ENCODE assay signal across 8 mouse cellular contexts in genomic region chr7:27688815-27689612, GRCm38 (mm10). TPM values are rescaled to one million over a fixed set of nuclear protein-coding genes. Genes with fewer than 3 reads are reported as not detected.
A peak's percentile ranks its signal among the peaks of the same experiment; 100 is the strongest.
DNase-seq lines count a peak whose midpoint lies in the region; ATAC-seq and TF ChIP-seq lines count a peak whose summit lies in the region.

Gene Zfp607b (plus strand): TSS chr7:27689340.

- ATAC-seq in forebrain, embryonic 11.5 days (replicated peaks; ENCODE audit: low FRiP score) = peak; percentile 96
- peak; percentile 97 for ATAC-seq in heart, embryonic 16.5 days (replicated peaks; ENCODE audit: extremely low read depth, insufficient read depth, low FRiP score)
- peak; percentile 99 for ATAC-seq in liver, embryonic 15.5 days (ENCODE audit: insufficient read depth)
- ATAC-seq in neural tube, embryonic 12.5 days (ENCODE audit: low FRiP score, low read depth) = peak; percentile 98

- H3K4me1 ChIP-seq in CH12.LX (ENCODE audit: control insufficient read depth in 1 of 2, insufficient read depth in 2 of 2) = peaks cover 10 to 21% of the 10 kb centered on the region in 2 experiments
- 0 out of 2 replicates have a peak, but pooled peaks cover 2% of the 10 kb centered on the region for H3K4me1 ChIP-seq in forebrain, embryonic 11.5 days (replicated peaks; ENCODE audit: control insufficient read depth, insufficient read depth, low read length)
- H3K4me1 ChIP-seq in heart, embryonic 16.5 days (ENCODE audit: control insufficient read depth, insufficient read depth, low read length) = peaks cover 4% of the 10 kb centered on the region
- peaks cover 19% of the 10 kb centered on the region for H3K4me1 ChIP-seq in liver, embryonic 15.5 days (replicated peaks)
- peaks cover 14% of the 10 kb centered on the region for H3K4me1 ChIP-seq in neural tube, embryonic 12.5 days

- DNase-seq in CH12.LX (ENCODE audit: extremely low read depth) = peak; percentile 98
- peak; percentile 94 for DNase-seq in c-Kit-positive CD71-positive TER-119-negative erythroid progenitor cells, embryonic 14.5 days (ENCODE audit: low read depth)
- peak; percentile 92 for DNase-seq in forebrain, embryonic 11.5 days (ENCODE audit: low spot score)
- peak; percentile 92 to 98 for DNase-seq in kidney, postnatal 36 days
- peak; percentile 99 for DNase-seq in telencephalon, adult 2 months (ENCODE audit: low read depth, low spot score)

- TF ChIP-seq POLR2A in CH12.LX (IDR thresholded peaks at IDR 0.05; ENCODE audit: low read depth, low read length) = peak; percentile 72

- no peaks in the 10 kb centered on the region for H3K79me2 ChIP-seq in CH12.LX (replicated peaks; ENCODE audit: control insufficient read depth, extremely low read depth, insufficient read depth, poor library complexity, severe bottlenecking)

- no peak within 1 kb of the TSS for H3K27ac ChIP-seq in CH12.LX (ENCODE audit: insufficient read depth, low read depth)
- H3K27ac ChIP-seq in forebrain, embryonic 11.5 days (ENCODE audit: low read depth, low read length) = 0 out of 2 replicates have a peak within 1 kb of the TSS, but pooled peaks have one; percentile 1
- peak within 1 kb of the TSS; percentile 55; the same call in 1 of the 2 replicates for H3K27ac ChIP-seq in heart, embryonic 16.5 days (ENCODE audit: low read length)
- peak within 1 kb of the TSS; percentile 66 for H3K27ac ChIP-seq in liver, embryonic 15.5 days (replicated peaks)
- H3K27ac ChIP-seq in neural tube, embryonic 12.5 days = no peak within 1 kb of the TSS

- no peak for TF ChIP-seq EP300 in CH12.LX (IDR thresholded peaks at IDR 0.05; ENCODE audit: low read length)

- under 1% methylated on average over 19 of the region's 19 CpGs for WGBS in forebrain, embryonic 11.5 days
- WGBS in heart, embryonic 16.5 days = under 1% methylated on average over 19 of the region's 19 CpGs
- WGBS in liver, embryonic 15.5 days (ENCODE audit: insufficient replicate concordance) = under 1% methylated on average over 19 of the region's 19 CpGs
- WGBS in neural tube, embryonic 12.5 days = under 1% methylated on average over 19 of the region's 19 CpGs

- TF ChIP-seq RAD21 in CH12.LX (IDR thresholded peaks at IDR 0.05; ENCODE audit: low read depth, low read length) = no peak

- dilution Hi-C loops in CH12.LX (cut with MboI; ENCODE audit: extremely low pct_ligation_motif_present, extremely low pct_unique_long_range_greater_than_20kb, low sequenced_read_pairs) = no loop called here

- no peak for TF ChIP-seq CTCF in CH12.LX (conservative IDR thresholded peaks at IDR 0.05 in 1 of 2, IDR thresholded peaks at IDR 0.05 in 1 of 2; ENCODE audit: low read depth in 2 of 2, low read length in 2 of 2)

- peak within 1 kb of the TSS; percentile 87 for H3K9ac ChIP-seq in CH12.LX (ENCODE audit: insufficient read depth, low read depth)
- H3K9ac ChIP-seq in forebrain, embryonic 11.5 days (ENCODE audit: low read length) = peak within 1 kb of the TSS; percentile 58
- H3K9ac ChIP-seq in heart, embryonic 16.5 days (ENCODE audit: low read length) = peak within 1 kb of the TSS; percentile 78
- peak within 1 kb of the TSS; percentile 55 for H3K9ac ChIP-seq in liver, embryonic 15.5 days
- peak within 1 kb of the TSS; percentile 65 for H3K9ac ChIP-seq in neural tube, embryonic 12.5 days

- in situ Hi-C loops in CH12.LX (cut with MboI; ENCODE audit: low pct_ligation_motif_present, low pct_unique_long_range_greater_than_20kb, low sequenced_read_pairs) = no loop called here

- peak within 1 kb of the TSS; percentile 92 for H3K4me2 ChIP-seq in CH12.LX (ENCODE audit: insufficient read depth, low read depth, poor library complexity, severe bottlenecking)
- H3K4me2 ChIP-seq in forebrain, embryonic 11.5 days (ENCODE audit: low read depth, low read length, severe bottlenecking) = peak within 1 kb of the TSS; percentile 53
- H3K4me2 ChIP-seq in heart, embryonic 16.5 days (ENCODE audit: low read depth, low read length) = peak within 1 kb of the TSS; percentile 80
- H3K4me2 ChIP-seq in liver, embryonic 15.5 days = peak within 1 kb of the TSS; percentile 78
- peak within 1 kb of the TSS; percentile 66 for H3K4me2 ChIP-seq in neural tube, embryonic 12.5 days (replicated peaks)

- H3K4me3 ChIP-seq in CH12.LX (replicated peaks in 1 of 3; ENCODE audit: low read depth in 2 of 3, low read length in 2 of 3, poor library complexity in 1 of 3) = peak within 1 kb of the TSS; percentile 66 to 88 (median 68)
- peak within 1 kb of the TSS; percentile 30 for H3K4me3 ChIP-seq in forebrain, embryonic 11.5 days (ENCODE audit: low read depth, low read length)
- H3K4me3 ChIP-seq in heart, embryonic 16.5 days (ENCODE audit: low read length) = peak within 1 kb of the TSS; percentile 58
- H3K4me3 ChIP-seq in liver, embryonic 15.5 days (replicated peaks) = peak within 1 kb of the TSS; percentile 57
- peak within 1 kb of the TSS; percentile 47 for H3K4me3 ChIP-seq in neural tube, embryonic 12.5 days

- H3K27me3 ChIP-seq in CH12.LX (replicated peaks) = no peaks in the 10 kb centered on the region
- H3K27me3 ChIP-seq in forebrain, embryonic 11.5 days (ENCODE audit: control insufficient read depth, insufficient read depth, low read length) = no peaks in the 10 kb centered on the region
- H3K27me3 ChIP-seq in heart, embryonic 16.5 days (ENCODE audit: control insufficient read depth, insufficient read depth, low read length) = no peaks in the 10 kb centered on the region
- peaks cover under 1% of the 10 kb centered on the region; the same call in 1 of the 2 replicates for H3K27me3 ChIP-seq in liver, embryonic 15.5 days
- no peaks in the 10 kb centered on the region for H3K27me3 ChIP-seq in neural tube, embryonic 12.5 days (replicated peaks)

- no peaks in the 10 kb centered on the region for H3K36me3 ChIP-seq in CH12.LX (replicated peaks in 1 of 2; ENCODE audit: control insufficient read depth in 1 of 2, insufficient read depth in 1 of 2, low read length in 1 of 2)
- no peaks in the 10 kb centered on the region for H3K36me3 ChIP-seq in forebrain, embryonic 11.5 days (ENCODE audit: control insufficient read depth, insufficient read depth, low read length)
- H3K36me3 ChIP-seq in heart, embryonic 16.5 days (ENCODE audit: control insufficient read depth, insufficient read depth) = no peaks in the 10 kb centered on the region
- no peaks in the 10 kb centered on the region for H3K36me3 ChIP-seq in liver, embryonic 15.5 days (replicated peaks)
- H3K36me3 ChIP-seq in neural tube, embryonic 12.5 days = no peaks in the 10 kb centered on the region

- no peaks in the 10 kb centered on the region for H3K9me3 ChIP-seq in CH12.LX (replicated peaks; ENCODE audit: low read length)
- no peaks in the 10 kb centered on the region for H3K9me3 ChIP-seq in forebrain, embryonic 11.5 days (ENCODE audit: control insufficient read depth, low read length)
- H3K9me3 ChIP-seq in heart, embryonic 16.5 days (replicated peaks; ENCODE audit: control insufficient read depth, low read length) = no peaks in the 10 kb centered on the region
- no peaks in the 10 kb centered on the region for H3K9me3 ChIP-seq in liver, embryonic 15.5 days (replicated peaks)
- H3K9me3 ChIP-seq in neural tube, embryonic 12.5 days = no peaks in the 10 kb centered on the region

TF ChIP-seq in CH12.LX, 34 proteins besides CTCF, POLR2A, EP300 and RAD21 (continues in another document):
- TF ChIP-seq CHD1 (IDR thresholded peaks at IDR 0.05; ENCODE audit: low read depth, low read length) (no peak), SIN3A (IDR thresholded peaks at IDR 0.05; ENCODE audit: low read length) (peak; percentile 85), USF2 (conservative IDR thresholded peaks at IDR 0.05; ENCODE audit: low read depth, low read length) (peak; percentile 56), GABPA (IDR thresholded peaks at IDR 0.05; ENCODE audit: insufficient replicate concordance, low read depth, low read length) (peak; percentile 70; the same call in 1 of the 2 replicates), ZNF384 (IDR thresholded peaks at IDR 0.05; ENCODE audit: low read depth, low read length) (no peak; the same call in 1 of the 2 replicates), MAX (IDR thresholded peaks at IDR 0.05; ENCODE audit: low read length) (peak; percentile 74), ZC3H11A (IDR thresholded peaks at IDR 0.05; ENCODE audit: low read depth, low read length) (no peak), CHD2 (IDR thresholded peaks at IDR 0.05; ENCODE audit: low read length) (peak; percentile 77), MYC (IDR thresholded peaks at IDR 0.05; ENCODE audit: low read depth, low read length) (peak; percentile 64), MAZ (IDR thresholded peaks at IDR 0.05; ENCODE audit: low read depth, low read length) (peak; percentile 20; the same call in 1 of the 2 replicates), USF1 (IDR thresholded peaks at IDR 0.05; ENCODE audit: low read depth, low read length) (peak; percentile 76), KAT2A (IDR thresholded peaks at IDR 0.05; ENCODE audit: insufficient replicate concordance, low read length) (peak; percentile 98), MAFK (IDR thresholded peaks at IDR 0.05; ENCODE audit: insufficient replicate concordance, low read length) (no peak), ETS1 (conservative IDR thresholded peaks at IDR 0.05; ENCODE audit: low read depth, low read length) (peak; percentile 13; the same call in 1 of the 2 replicates), IRF4 (IDR thresholded peaks at IDR 0.05; ENCODE audit: low read depth, low read length) (peak; percentile 88), MEF2A (IDR thresholded peaks at IDR 0.05; ENCODE audit: borderline replicate concordance, low read depth, low read length) (no peak; the same call in 1 of the 2 replicates), E2F4 (IDR thresholded peaks at IDR 0.05; ENCODE audit: insufficient replicate concordance, low read depth, low read length) (peak; percentile 87; the same call in 1 of the 2 replicates), SMC3 (IDR thresholded peaks at IDR 0.05; ENCODE audit: low read depth, low read length) (no peak), POLR2AphosphoS2 (IDR thresholded peaks at IDR 0.05; ENCODE audit: low read depth, low read length) (0 out of 2 replicates have a peak, but pooled peaks have one; percentile 24), ELF1 (IDR thresholded peaks at IDR 0.05; ENCODE audit: low read depth, low read length) (peak; percentile 96), JUND (conservative IDR thresholded peaks at IDR 0.05; ENCODE audit: low read depth, low read length) (peak; percentile 94), UBTF (IDR thresholded peaks at IDR 0.05; ENCODE audit: low read depth, low read length) (no peak)

RNA-seq across cellular contexts. Expression of gene Zfp607b, which starts in this region (rescaled TPM):
- total RNA-seq in CH12.LX (2012; rRNA removed) = 0.76 and 1.2 TPM in 2 replicates
- 0.93 and 0.97 TPM in 2 replicates for total RNA-seq in CH12.LX (2014; rRNA removed)
- 0.90 and 1.0 TPM in 2 replicates for polyA plus RNA-seq in CH12.LX (2012; ENCODE audit: insufficient read length, low read depth)
- polyA plus RNA-seq in forebrain, embryonic 11.5 days (2014; fragmentation: Nextera tagmentation; extraction: Ambion mirVana) = 7.8 and 10.3 TPM in 2 replicates
- polyA plus RNA-seq in heart, embryonic 16.5 days (2015; fragmentation: Nextera tagmentation; extraction: Ambion mirVana) = 2.4 and 3.0 TPM in 2 replicates
- polyA plus RNA-seq in liver, embryonic 15.5 days (2015; fragmentation: Nextera tagmentation; extraction: Ambion mirVana) = 0.38 and 0.91 TPM in 2 replicates
- 7.0 and 7.8 TPM in 2 replicates for polyA plus RNA-seq in neural tube, embryonic 12.5 days (2016; fragmentation: Nextera tagmentation; extraction: Ambion mirVana)

Comparison
In these comparisons a context has a peak if more than half of its experiments do, and no peak if none do; other contexts are left out.
1. Peak in ATAC-seq, H3K4me3 ChIP-seq, H3K27ac ChIP-seq, H3K9ac ChIP-seq and H3K4me2 ChIP-seq in liver, embryonic 15.5 days; RNA of the gene not detected or under 1 TPM.
2. H3K27ac ChIP-seq: peak in forebrain, embryonic 11.5 days (single experiment) and heart, embryonic 16.5 days (single experiment); none in CH12.LX (single experiment) and neural tube, embryonic 12.5 days (single experiment).
3. Peak in every context shown above with its lines, with median percentiles within 50 percentile points of each other: DNase-seq, H3K4me2 ChIP-seq, H3K4me3 ChIP-seq, H3K9ac ChIP-seq and ATAC-seq.